Mouse (Mus musculus) CH12F3 (cell line): ENCODE data around the gene Gm20388.

ENCODE experiments used
- in situ Hi-C: fragments of 300-500 bp; cut with MboI; formaldehyde crosslinking; loops from 2 replicates; pipeline ENCODE4 v1.14.3; 2020; ENCODE audit warnings: low sequenced_read_pairs

Gene Gm20388

GRCm38 (mm10) chr8:122686879-122687278 lies 2776.2 kb downstream of the Gm20388 start:
- in situ Hi-C loops, result no loop called here

- in situ Hi-C loops, result no loop called here
These were observed 2778.7 kb downstream of the Gm20388 start for GRCm38 (mm10) chr8:122689315-122689714.

GRCm38 (mm10) chr8:122691018-122691417 lies 2780.4 kb downstream of the Gm20388 start:
- in situ Hi-C loops, result no loop called here

- in situ Hi-C loops, result no loop called here
These were observed 2781.5 kb downstream of the Gm20388 start for GRCm38 (mm10) chr8:122692152-122692551.

GRCm38 (mm10) chr8:122695438-122696042 lies 2784.9 kb downstream of the Gm20388 start:
- in situ Hi-C loops, result no loop called here

- in situ Hi-C loops, result no loop called here
These were observed 2786.5 kb downstream of the Gm20388 start for GRCm38 (mm10) chr8:122697181-122697581.

- in situ Hi-C loops, result no loop called here
These were observed 2786.9 kb downstream of the Gm20388 start for GRCm38 (mm10) chr8:122697586-122697985.

- in situ Hi-C loops, result no loop called here
These were observed 2787.7 kb downstream of the Gm20388 start for GRCm38 (mm10) chr8:122698254-122698768.

- in situ Hi-C loops, result no loop called here
These were observed 2788.4 kb downstream of the Gm20388 start, which contains the start of gene Cbfa2t3 for GRCm38 (mm10) chr8:122699005-122699492. Gene Cbfa2t3 (minus strand): TSS chr8:122699109.

GRCm38 (mm10) chr8:122700628-122701027 lies 2790.0 kb downstream of the Gm20388 start:
- in situ Hi-C loops, result no loop called here

- in situ Hi-C loops, result no loop called here
These were observed 2791.0 kb downstream of the Gm20388 start for GRCm38 (mm10) chr8:122701441-122702185.

- in situ Hi-C loops, result no loop called here
These were observed 2791.8 kb downstream of the Gm20388 start for GRCm38 (mm10) chr8:122702301-122702941.

GRCm38 (mm10) chr8:122702957-122703356 lies 2792.3 kb downstream of the Gm20388 start:
- in situ Hi-C loops, result no loop called here

- in situ Hi-C loops, result no loop called here
These were observed 2794.0 kb downstream of the Gm20388 start for GRCm38 (mm10) chr8:122704612-122705011.

GRCm38 (mm10) chr8:122705901-122706561 lies 2795.4 kb downstream of the Gm20388 start:
- in situ Hi-C loops, result no loop called here

- in situ Hi-C loops, result no loop called here
These were observed 2796.5 kb downstream of the Gm20388 start for GRCm38 (mm10) chr8:122707184-122707583.

- in situ Hi-C loops, result no loop called here
These were observed 2798.9 kb downstream of the Gm20388 start for GRCm38 (mm10) chr8:122709340-122710111.

- in situ Hi-C loops, result no loop called here
These were observed 2800.8 kb downstream of the Gm20388 start for GRCm38 (mm10) chr8:122711480-122711879.

- in situ Hi-C loops, result no loop called here
These were observed 2801.3 kb downstream of the Gm20388 start for GRCm38 (mm10) chr8:122711891-122712365.
